Mouse (Mus musculus) heart, embryonic 11.5 days (tissue): ENCODE results near the gene Smpdl3a. TPM values are rescaled to one million over a fixed set of nuclear protein-coding genes. Genes with fewer than 3 reads are reported as not detected.

Source experiments
- ATAC-seq: fragments of 200-750 bp; cut with Nextera tagmentation; replicated peaks from 2 replicates; pipeline ENCODE4 v1.8.0; 2017; ENCODE audit warnings: moderate library complexity; ENCODE audit not compliant: insufficient number of reproducible peaks, low FRiP score, low TSS enrichment
- H3K27ac ChIP-seq: fragments of 300-500 bp; sonication (generic); 2 replicates; pipeline ENCODE4 v1.5.1; 2014; ENCODE audit warnings: mild to moderate bottlenecking, low read depth, low read length
- H3K27me3 ChIP-seq: fragments of 300-500 bp; sonication (generic); 2 replicates; pipeline ENCODE4 v1.6.1; 2014; ENCODE audit warnings: mild to moderate bottlenecking, low read length, mixed read lengths; ENCODE audit not compliant: control insufficient read depth, insufficient read depth
- H3K36me3 ChIP-seq: fragments of 300-500 bp; sonication (generic); 2 replicates; pipeline ENCODE4 v1.6.1; 2014; ENCODE audit warnings: mild to moderate bottlenecking, low read length, moderate library complexity, mixed read lengths; ENCODE audit not compliant: control insufficient read depth, insufficient read depth
- H3K4me1 ChIP-seq: fragments of 300-500 bp; sonication (generic); 2 replicates; pipeline ENCODE4 v1.6.1; 2014; ENCODE audit warnings: low read length; ENCODE audit not compliant: control insufficient read depth, insufficient read depth
- H3K4me2 ChIP-seq: fragments of 300-500 bp; sonication (generic); 2 replicates; pipeline ENCODE4 v1.6.1; 2014; ENCODE audit warnings: mild to moderate bottlenecking, moderate library complexity
- H3K4me3 ChIP-seq: fragments of 300-500 bp; sonication (generic); 2 replicates; pipeline ENCODE4 v1.5.1; 2014; ENCODE audit warnings: low read depth, low read length
- H3K9ac ChIP-seq: fragments of 300-500 bp; sonication (generic); 2 replicates; pipeline ENCODE4 v1.6.1; 2014; ENCODE audit warnings: mild to moderate bottlenecking, low read depth, low read length, moderate library complexity
- H3K9me3 ChIP-seq: fragments of 300-500 bp; sonication (generic); replicated peaks from 2 replicates; pipeline ENCODE4 v1.6.1; 2016; ENCODE audit warnings: low read length; ENCODE audit not compliant: control insufficient read depth
- WGBS: fragments of 180-500 bp; shearing (Covaris S2); extraction: QIAGEN DNeasy Blood & Tissue Kit; methylation state at CpG from one replicate; pipeline ENCODE4 v1.1.7; 2014; ENCODE audit not compliant: insufficient replicate concordance; 5-methylcytosine and 5-hydroxymethylcytosine counted together
- polyA plus RNA-seq: library from polyadenylated mRNA; unstranded; fragments of >200 nt; fragmentation: Nextera tagmentation; extraction: Ambion mirVana; gene quantifications from 2 replicates; pipeline ENCODE4 v1.2.1, GENCODE M21; 2014

Gene Smpdl3a
- polyA plus RNA-seq = 18.5 and 19.4 TPM in 2 replicates

GRCm38 (mm10) chr10:57794018-57794417 lies at the start of gene Smpdl3a:
Gene Smpdl3a, plus strand, starts transcription at chr10:57794335.
- H3K4me1 ChIP-seq = peaks cover 4% of the 10 kb centered on the region; the same call in 1 of the 2 replicates
- WGBS = 72% methylated on average over 7 of the region's 7 CpGs

GRCm38 (mm10) chr10:57745452-57745851 lies 48.7 kb upstream of the Smpdl3a start:
- Histone ChIP-seq H3K4me2 (no peak overlapping the region), H3K9ac (no peak overlapping the region), H3K27me3 (no peaks in the 10 kb centered on the region), H3K36me3 (no peaks in the 10 kb centered on the region), H3K4me1 (no peaks in the 10 kb centered on the region), H3K9me3 (no peaks in the 10 kb centered on the region), H3K27ac (no peak overlapping the region), H3K4me3 (no peak overlapping the region)
- ATAC-seq = no peak

More at GRCm38 (mm10) chr10:57794018-57794417, at the start of gene Smpdl3a:
- peak within 1 kb of the TSS; percentile 90 for H3K4me2 ChIP-seq
- no peaks in the 10 kb centered on the region for H3K36me3 ChIP-seq
- peak within 1 kb of the TSS; percentile 87 for H3K9ac ChIP-seq
- H3K4me3 ChIP-seq = peak within 1 kb of the TSS; percentile 69
- H3K9me3 ChIP-seq = no peaks in the 10 kb centered on the region
- ATAC-seq = no peak
- H3K27me3 ChIP-seq = no peaks in the 10 kb centered on the region
- peak within 1 kb of the TSS; percentile 46; the same call in 1 of the 2 replicates for H3K27ac ChIP-seq

- H3K9ac ChIP-seq = no peak overlapping the region
- H3K9me3 ChIP-seq = no peaks in the 10 kb centered on the region
- H3K27ac ChIP-seq = no peak overlapping the region
- no peak for ATAC-seq
- H3K4me2 ChIP-seq = no peak overlapping the region
- no peaks in the 10 kb centered on the region for H3K4me1 ChIP-seq
- no peaks in the 10 kb centered on the region for H3K36me3 ChIP-seq
- H3K27me3 ChIP-seq = no peaks in the 10 kb centered on the region
- no peak overlapping the region for H3K4me3 ChIP-seq
Observed at GRCm38 (mm10) chr10:57747127-57747526, 47.0 kb upstream of the Smpdl3a start.

GRCm38 (mm10) chr10:57753343-57753742 lies 40.8 kb upstream of the Smpdl3a start:
- H3K27me3 ChIP-seq = no peaks in the 10 kb centered on the region
- H3K36me3 ChIP-seq = no peaks in the 10 kb centered on the region
- H3K27ac ChIP-seq = no peak overlapping the region
- no peak for ATAC-seq
- H3K4me2 ChIP-seq = no peak overlapping the region
- H3K4me1 ChIP-seq = no peaks in the 10 kb centered on the region
- WGBS = 79% methylated on average over 1 of the region's 1 CpGs
- no peak overlapping the region for H3K4me3 ChIP-seq
- H3K9ac ChIP-seq = no peak overlapping the region
- H3K9me3 ChIP-seq = no peaks in the 10 kb centered on the region

GRCm38 (mm10) chr10:57755201-57755736 lies 38.9 kb upstream of the Smpdl3a start:
- WGBS = 81% methylated on average over 2 of the region's 2 CpGs
- Histone ChIP-seq H3K27me3 (no peaks in the 10 kb centered on the region), H3K27ac (no peak overlapping the region), H3K36me3 (no peaks in the 10 kb centered on the region), H3K4me1 (no peaks in the 10 kb centered on the region), H3K9ac (no peak overlapping the region), H3K9me3 (no peaks in the 10 kb centered on the region), H3K4me2 (no peak overlapping the region), H3K4me3 (no peak overlapping the region)
- no peak for ATAC-seq

GRCm38 (mm10) chr10:57758999-57759398 lies 35.1 kb upstream of the Smpdl3a start:
- no peak overlapping the region for H3K4me3 ChIP-seq
- no peak overlapping the region for H3K27ac ChIP-seq
- no peaks in the 10 kb centered on the region for H3K27me3 ChIP-seq
- no peak overlapping the region for H3K9ac ChIP-seq
- no peak overlapping the region for H3K4me2 ChIP-seq
- no peaks in the 10 kb centered on the region for H3K4me1 ChIP-seq
- WGBS = 81% methylated on average over 2 of the region's 2 CpGs
- no peak for ATAC-seq
- no peaks in the 10 kb centered on the region for H3K9me3 ChIP-seq
- H3K36me3 ChIP-seq = no peaks in the 10 kb centered on the region

- H3K36me3 ChIP-seq = no peaks in the 10 kb centered on the region
- H3K4me2 ChIP-seq = no peak overlapping the region
- H3K9ac ChIP-seq = no peak overlapping the region
- no peak overlapping the region for H3K27ac ChIP-seq
- no peak overlapping the region for H3K4me3 ChIP-seq
- no peaks in the 10 kb centered on the region for H3K9me3 ChIP-seq
- H3K4me1 ChIP-seq = no peaks in the 10 kb centered on the region
- ATAC-seq = no peak
- H3K27me3 ChIP-seq = no peaks in the 10 kb centered on the region
- WGBS = 61% methylated on average over 3 of the region's 3 CpGs
Observed at GRCm38 (mm10) chr10:57760694-57761093, 33.4 kb upstream of the Smpdl3a start.

GRCm38 (mm10) chr10:57763044-57763443 lies 31.1 kb upstream of the Smpdl3a start:
- Histone ChIP-seq H3K36me3 (no peaks in the 10 kb centered on the region), H3K9ac (no peak overlapping the region), H3K9me3 (no peaks in the 10 kb centered on the region), H3K4me3 (no peak overlapping the region), H3K4me1 (no peaks in the 10 kb centered on the region), H3K27ac (no peak overlapping the region), H3K4me2 (no peak overlapping the region), H3K27me3 (no peaks in the 10 kb centered on the region)
- no peak for ATAC-seq
- WGBS = 27% methylated on average over 1 of the region's 1 CpGs
